Mouse (Mus musculus): Measurements from ENCODE around the gene Ndrg4. TPM values are rescaled to one million over a fixed set of nuclear protein-coding genes. Genes with fewer than 3 reads are reported as not detected.
A peak's percentile ranks its signal among the peaks of the same experiment; 100 is the strongest.

Gene Ndrg4
- total RNA-seq, 2 experiments from 2014 or later: 2.4 to 4.0 TPM

DNA sequence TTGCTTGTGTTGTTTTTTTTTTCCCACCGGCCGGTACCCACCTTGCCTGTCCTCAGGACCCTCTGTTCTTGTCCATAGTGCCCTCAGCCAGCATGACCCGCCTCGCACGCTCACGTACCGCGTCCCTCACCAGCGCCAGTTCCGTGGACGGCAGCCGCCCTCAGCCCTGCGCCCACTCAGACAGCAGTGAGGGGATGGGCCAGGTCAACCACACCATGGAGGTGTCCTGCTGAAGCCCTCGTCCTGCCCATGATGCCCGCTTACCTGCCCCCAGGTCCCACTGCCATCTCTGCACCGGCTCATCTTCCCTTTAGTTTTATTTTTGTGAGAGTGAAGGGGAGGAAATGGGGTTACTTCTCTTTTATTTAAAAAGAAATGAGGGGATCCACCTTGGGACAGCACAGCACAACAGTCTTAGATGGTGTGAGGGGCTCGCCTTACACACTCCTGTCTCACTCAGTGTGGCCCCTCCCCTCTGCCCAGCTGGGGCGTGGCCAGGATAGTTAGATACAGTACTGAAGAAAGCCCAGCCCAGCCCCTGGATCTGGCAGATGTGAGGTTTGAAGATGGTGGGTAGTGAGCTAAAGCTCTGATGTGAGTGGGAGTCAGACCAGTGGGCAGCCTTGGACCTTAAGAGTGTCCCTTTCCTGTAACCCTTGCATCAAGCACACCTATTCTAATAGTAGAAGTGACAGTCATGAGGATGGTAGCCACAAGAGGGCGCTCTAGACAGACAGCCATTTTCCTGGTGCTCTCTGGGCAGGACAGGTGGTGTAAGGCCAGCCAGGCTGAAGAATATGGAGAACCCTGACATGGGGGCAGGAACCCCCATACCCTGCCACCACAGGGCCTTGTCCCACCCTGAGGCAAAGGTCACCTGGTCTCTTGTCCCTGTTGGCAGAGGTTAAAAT lies 36.6 kb downstream of the Ndrg4 start:
- Histone ChIP-seq H3K4me3 (no peak overlapping the region), H3K27ac (no peak overlapping the region)
- intact Hi-C loops (cut with DNase I): loop anchor here (2.0 kb wide), 1 partner anchor 119 kb away; no protein-coding TSS in a partner anchor
- DNase-seq: peak; percentile 76
- TF ChIP-seq CTCF (IDR thresholded peaks at IDR 0.05): peak; percentile 82

GRCm38 (mm10) chr8:95714367-95714766 lies 37.6 kb downstream of the Ndrg4 start:
- DNase-seq: no peak
- intact Hi-C loops (cut with DNase I): no loop called here
- no peak overlapping the region for H3K4me3 ChIP-seq
- TF ChIP-seq CTCF (IDR thresholded peaks at IDR 0.05): no peak
- no peak overlapping the region for H3K27ac ChIP-seq

GRCm38 (mm10) chr8:95714837-95715413 lies 38.1 kb downstream of the Ndrg4 start:
- intact Hi-C loops (cut with DNase I): no loop called here
- no peak for DNase-seq
- Histone ChIP-seq H3K27ac (peak overlapping the region; percentile 82), H3K4me3 (peak overlapping the region; percentile 97)
- no peak for TF ChIP-seq CTCF (IDR thresholded peaks at IDR 0.05)

- no peak for TF ChIP-seq CTCF (IDR thresholded peaks at IDR 0.05)
- DNase-seq: peak; percentile 92
- intact Hi-C loops (cut with DNase I): no loop called here
- Histone ChIP-seq H3K4me3 (peak within 1 kb of the TSS; percentile 97), H3K27ac (peak within 1 kb of the TSS; percentile 82)
Measured at GRCm38 (mm10) chr8:95715676-95716531, 39.1 kb downstream of the Ndrg4 start, which contains the start of gene Setd6. TSS of gene Setd6 (plus strand) at chr8:95715881.

DNA sequence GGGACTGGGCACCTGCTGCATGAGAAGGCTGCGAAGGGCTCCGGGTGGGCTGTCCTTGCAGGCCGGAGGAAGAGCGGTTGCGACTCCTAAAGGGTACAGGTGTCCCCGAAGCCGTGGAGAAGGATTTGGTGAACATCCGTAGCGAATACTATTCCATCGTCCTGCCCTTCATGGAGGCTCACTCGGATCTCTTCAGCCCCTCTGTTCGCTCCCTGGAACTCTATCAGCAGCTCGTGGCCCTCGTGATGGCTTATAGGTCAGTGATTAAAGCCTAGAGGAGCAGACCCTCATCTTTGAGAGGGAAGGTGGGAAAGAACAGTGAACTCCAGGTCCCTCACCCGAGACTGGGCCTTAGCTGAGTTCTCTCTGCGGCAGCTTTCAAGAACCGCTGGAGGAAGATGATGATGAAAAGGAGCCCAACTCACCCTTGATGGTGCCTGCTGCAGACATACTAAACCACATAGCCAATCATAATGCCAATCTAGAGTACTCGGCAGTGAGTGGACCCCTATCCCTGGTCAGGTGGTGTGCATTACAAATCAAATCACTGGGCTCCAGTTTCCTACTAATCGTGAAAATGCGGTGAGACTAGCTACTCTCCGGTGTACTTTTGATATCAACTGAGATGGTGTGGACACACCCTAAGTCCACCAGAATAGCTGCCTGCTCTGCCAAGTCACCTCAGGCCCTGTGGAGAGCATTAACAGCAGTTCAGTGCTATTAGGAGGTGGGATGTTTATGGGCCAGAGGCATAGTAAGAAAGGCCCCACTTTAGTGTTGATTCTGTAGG lies 40.0 kb downstream of the Ndrg4 start:
- peak overlapping the region; percentile 82 for H3K27ac ChIP-seq
- TF ChIP-seq CTCF (IDR thresholded peaks at IDR 0.05): no peak
- intact Hi-C loops (cut with DNase I): no loop called here
- DNase-seq: no peak
- peak overlapping the region; percentile 97 for H3K4me3 ChIP-seq

DNA sequence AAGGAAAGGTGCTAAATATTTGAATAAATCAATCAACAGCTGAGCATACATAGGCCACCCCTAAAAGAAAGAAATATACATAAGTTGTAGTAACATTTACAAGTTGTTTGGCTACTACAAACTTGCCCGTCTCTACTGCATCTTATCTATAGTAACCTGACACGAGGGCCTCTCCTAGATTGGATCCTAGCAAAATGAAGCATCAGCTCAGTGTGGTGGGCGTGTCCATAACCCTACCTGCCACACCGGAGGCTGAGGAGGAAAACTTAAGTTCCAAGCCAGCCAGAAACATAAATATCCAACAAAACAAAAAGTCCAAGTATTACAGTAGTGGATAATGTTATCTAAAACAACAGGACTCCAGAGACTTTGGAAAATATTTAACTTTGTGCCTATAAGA lies 50.8 kb downstream of the Ndrg4 start:
- Histone ChIP-seq H3K27ac (no peak overlapping the region), H3K4me3 (no peak overlapping the region)
- no peak for TF ChIP-seq CTCF (IDR thresholded peaks at IDR 0.05)
- intact Hi-C loops (cut with DNase I): loop anchor here (5.0 to 10.0 kb wide), 2 partner anchors 40 to 243 kb away; no protein-coding TSS in a partner anchor
- DNase-seq: no peak

DNA sequence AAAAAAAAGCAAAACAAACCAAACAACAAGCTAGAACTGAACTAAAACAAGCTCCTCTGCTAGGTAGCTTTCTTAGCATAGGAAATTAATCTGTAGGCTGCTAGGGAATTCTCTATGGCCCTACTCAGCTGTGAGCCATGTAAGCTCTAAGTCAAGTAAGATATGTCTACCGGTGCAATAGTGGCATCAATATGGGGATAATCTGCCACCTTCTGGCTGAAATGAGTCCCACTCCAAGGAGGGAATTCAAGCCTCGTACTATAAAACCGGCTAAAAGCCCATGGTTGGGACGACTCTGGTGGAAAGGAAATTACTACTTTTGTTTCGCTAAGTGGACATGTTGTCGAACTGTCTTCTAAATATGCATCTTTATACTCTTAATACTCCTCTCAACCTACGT lies 61.8 kb downstream of the Ndrg4 start:
- intact Hi-C loops (cut with DNase I): no loop called here
- DNase-seq: no peak
- peak; percentile 22; the same call in 1 of the 2 replicates for TF ChIP-seq CTCF (IDR thresholded peaks at IDR 0.05)
- H3K4me3 ChIP-seq: no peak overlapping the region
- H3K27ac ChIP-seq: no peak overlapping the region

- DNase-seq: no peak
- intact Hi-C loops (cut with DNase I): loop anchor here (2.0 kb wide), 1 partner anchor 19 kb away; no protein-coding TSS in a partner anchor
- TF ChIP-seq CTCF (IDR thresholded peaks at IDR 0.05): no peak
- Histone ChIP-seq H3K27ac (no peak overlapping the region), H3K4me3 (no peak overlapping the region)
Measured at GRCm38 (mm10) chr8:95741732-95742131, 65.0 kb downstream of the Ndrg4 start.

- TF ChIP-seq CTCF (IDR thresholded peaks at IDR 0.05): no peak
- no peak overlapping the region for H3K27ac ChIP-seq
- no peak for DNase-seq
- intact Hi-C loops (cut with DNase I): no loop called here
- no peak overlapping the region for H3K4me3 ChIP-seq
Measured at GRCm38 (mm10) chr8:95748028-95748427, 71.2 kb downstream of the Ndrg4 start.

DNA sequence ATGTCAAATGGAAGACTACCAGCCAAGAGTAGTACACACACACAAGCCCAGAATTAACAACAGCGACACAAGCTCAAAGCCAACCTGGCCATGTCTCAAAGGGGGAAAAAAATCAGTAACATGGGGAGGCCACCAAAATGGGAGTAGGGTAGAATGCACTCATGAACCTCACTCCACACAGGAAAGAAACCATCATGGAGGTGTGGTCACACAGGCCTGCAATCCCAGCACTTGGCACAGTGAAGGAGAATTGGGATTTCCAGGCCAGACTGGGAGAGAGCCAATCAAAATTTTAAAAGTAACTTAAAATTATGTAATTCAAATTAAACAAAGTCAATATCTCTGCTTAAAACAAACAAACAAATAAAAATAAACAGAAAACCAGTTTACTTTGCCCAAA lies 75.1 kb downstream of the Ndrg4 start:
- no peak for TF ChIP-seq CTCF (IDR thresholded peaks at IDR 0.05)
- no peak for DNase-seq
- Histone ChIP-seq H3K4me3 (no peak overlapping the region), H3K27ac (no peak overlapping the region)
- intact Hi-C loops (cut with DNase I): no loop called here

DNA sequence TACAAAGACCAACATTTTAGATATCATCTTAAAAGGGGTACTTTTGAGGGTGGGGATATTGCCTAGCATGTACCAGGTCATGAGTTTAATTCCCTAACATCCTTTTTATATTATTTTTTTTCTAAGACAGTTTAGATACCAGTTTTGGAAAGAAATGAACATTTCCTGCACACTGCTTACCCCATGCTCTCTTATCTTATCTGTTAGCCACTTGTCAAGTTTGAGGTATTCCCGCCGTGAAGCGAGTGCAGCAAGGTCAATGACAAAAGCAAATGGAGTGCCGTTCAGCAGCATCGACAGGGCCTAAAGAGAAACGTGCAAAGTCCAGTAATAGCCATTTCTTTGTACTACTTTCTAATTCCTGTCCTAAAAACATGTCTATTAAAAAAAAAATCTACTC lies 83.5 kb downstream of the Ndrg4 start:
- no peak for TF ChIP-seq CTCF (IDR thresholded peaks at IDR 0.05)
- H3K4me3 ChIP-seq: no peak overlapping the region
- intact Hi-C loops (cut with DNase I): loop anchor here (2.0 kb wide), 1 partner anchor 20 kb away; no protein-coding TSS in a partner anchor
- H3K27ac ChIP-seq: no peak overlapping the region
- DNase-seq: no peak

GRCm38 (mm10) chr8:95764133-95764532 lies 87.4 kb downstream of the Ndrg4 start:
- Histone ChIP-seq H3K27ac (no peak overlapping the region), H3K4me3 (no peak overlapping the region)
- intact Hi-C loops (cut with DNase I): no loop called here
- no peak for DNase-seq
- peak; percentile 60 for TF ChIP-seq CTCF (IDR thresholded peaks at IDR 0.05)

Small RNA genes lying within 50 kb of the gene (microRNA-seq; reads per million reads assigned to microRNA genes)
- not detected for gene Mir7073

Other genes with a start within 250 kb of the Ndrg4 start
- gene Cfap20, start 242.1 kb upstream of the Ndrg4 start, total RNA-seq (2021): 1 to 10 TPM; 6.5 TPM
- 10 to 100 TPM; 23.1 to 23.7 TPM for gene Csnk2a2, start 186.9 kb upstream of the Ndrg4 start, total RNA-seq (2021)
- gene Ccdc113, start 142.9 kb upstream of the Ndrg4 start, total RNA-seq (2021): not detected
- gene Prss54, start 100.6 kb upstream of the Ndrg4 start, total RNA-seq (2021): not detected
- gene Gins3, start 43.5 kb upstream of the Ndrg4 start, total RNA-seq (2021): under 1 TPM; 0.41 to 0.64 TPM
- gene Setd6, start 38.9 kb downstream of the Ndrg4 start, total RNA-seq (2021): 10 to 100 TPM; 10.7 to 13.3 TPM
- gene Cnot1, start 130.5 kb downstream of the Ndrg4 start, total RNA-seq (2021): 10 to 100 TPM; 66.3 to 71.1 TPM
- gene Sap18b, start 148.4 kb downstream of the Ndrg4 start, total RNA-seq (2021): 10 to 100 TPM; 77.5 to 78.4 TPM
- 1 to 10 TPM; 6.7 to 6.8 TPM for gene Slc38a7, start 176.6 kb downstream of the Ndrg4 start, total RNA-seq (2021)
- 100 to 1,000 TPM; 342 to 564 TPM for gene Got2, start 211.6 kb downstream of the Ndrg4 start, total RNA-seq (2021)